Mouse (Mus musculus) olfactory bulb, adult 2 months (tissue): ENCODE results near the gene Gm44596.

ENCODE experiments used
- CTCF ChIP-seq: fragments of 200-500 bp; IDR thresholded peaks from 2 replicates; pipeline ENCODE4 v1.5.1; 2012; ENCODE audit warnings: low read depth, mild to moderate bottlenecking, low read length, moderate library complexity; ENCODE audit not compliant: insufficient read depth
- POLR2A ChIP-seq: fragments of 200-500 bp; IDR thresholded peaks from 2 replicates; pipeline ENCODE4 v1.6.1; 2012; ENCODE audit warnings: mild to moderate bottlenecking, low read depth, low read length, moderate library complexity; ENCODE audit not compliant: insufficient read depth

DNA sequence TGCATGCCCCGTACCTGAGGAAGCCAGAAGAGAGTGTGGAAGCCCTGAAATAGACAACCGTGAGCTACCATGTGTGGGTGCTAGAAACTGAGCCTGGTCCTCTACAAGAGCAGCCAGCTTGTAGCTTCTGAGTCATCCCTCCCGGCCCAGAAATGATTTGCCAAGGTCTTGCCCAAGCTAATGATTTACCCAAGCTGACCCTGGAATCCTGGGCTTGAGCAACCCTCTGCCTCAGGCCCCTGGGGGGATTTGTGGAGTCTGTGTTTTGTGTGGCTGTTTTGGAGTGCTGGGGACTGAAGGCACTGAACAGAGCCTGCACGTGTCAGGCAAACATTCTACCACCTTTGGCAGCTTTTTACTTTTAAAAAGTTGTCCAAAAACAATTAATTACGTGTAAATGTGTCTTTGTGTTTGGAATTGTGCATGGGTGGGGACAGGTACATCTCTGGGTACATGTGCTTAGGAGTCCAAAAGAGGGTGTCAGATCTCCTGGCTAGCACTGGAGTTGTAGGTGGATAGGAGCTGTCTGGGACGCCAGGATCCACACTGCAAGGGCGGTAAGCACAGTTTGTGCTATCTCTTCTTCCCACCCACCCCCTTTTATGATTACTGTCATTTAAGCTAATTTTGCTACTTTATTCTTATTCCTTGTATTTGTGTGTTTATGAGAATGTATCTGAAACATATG lies 22.4 kb downstream of the Gm44596 start:
- TF ChIP-seq POLR2A (no peak), CTCF (no peak)
